Mouse (Mus musculus): ENCODE results near the gene Rimklb.

Rimklb gene

DNA sequence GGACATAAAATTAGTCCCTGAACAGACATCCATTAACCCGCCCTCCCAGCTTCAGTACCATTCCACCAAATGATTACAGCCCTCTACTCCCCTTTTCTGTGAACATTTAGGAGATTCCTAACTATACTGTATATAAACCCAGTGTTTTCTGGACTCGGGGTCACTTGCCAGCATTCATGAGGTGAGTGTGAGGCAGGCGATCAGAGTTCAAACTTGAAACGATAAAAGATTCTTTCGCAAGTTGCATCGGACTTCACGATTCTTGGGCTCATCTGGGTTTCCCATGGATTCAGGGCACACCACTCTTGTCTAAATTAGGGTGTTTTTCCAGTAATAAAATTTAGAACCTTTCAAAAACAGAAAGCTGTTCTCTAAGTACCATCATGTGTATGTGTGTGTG is 71.1 kb downstream of the Rimklb start:
- DNase-seq (ENCODE audit: low read depth, low spot score), result no peak

DNA sequence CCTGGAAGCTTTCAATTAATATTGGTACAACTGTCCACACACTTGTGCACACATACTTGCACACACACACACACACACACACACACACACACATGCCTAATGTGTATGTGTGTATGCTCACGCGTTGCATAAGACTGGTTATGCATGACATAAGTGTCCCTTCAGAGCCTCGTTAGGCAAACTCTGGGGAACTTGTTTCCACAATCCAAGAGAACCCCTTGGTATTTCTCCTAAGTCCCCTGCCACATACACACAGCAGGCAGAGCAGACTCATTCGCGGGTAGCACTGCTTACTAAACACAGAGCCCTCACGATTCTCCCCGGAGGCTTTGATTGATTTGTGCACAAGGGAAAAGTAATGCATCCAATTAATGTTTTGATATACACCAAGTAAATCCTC is 81.5 kb downstream of the Rimklb start:
- no peak for DNase-seq (ENCODE audit: low read depth, low spot score)

DNA sequence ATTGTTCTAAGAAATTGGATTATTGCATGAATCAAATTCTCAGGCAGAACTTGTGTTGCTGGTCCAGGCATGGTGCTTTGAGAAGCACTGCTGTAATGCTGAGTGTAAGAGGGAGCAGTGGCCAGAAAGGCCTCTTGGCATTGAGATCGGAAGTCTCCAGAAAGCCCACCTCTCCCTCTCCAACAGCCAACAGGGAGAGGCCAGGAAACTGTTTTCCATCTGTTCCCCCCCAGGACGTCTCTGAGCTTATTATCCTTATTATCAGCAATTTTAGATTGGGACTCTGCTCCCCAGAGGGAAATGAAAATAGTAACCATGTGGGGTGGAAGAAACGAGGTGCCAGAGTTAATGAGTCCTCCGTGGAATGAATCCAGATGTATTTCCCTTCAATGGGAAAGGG is 82.2 kb downstream of the Rimklb start:
- no peak for DNase-seq (ENCODE audit: low read depth, low spot score)

DNA sequence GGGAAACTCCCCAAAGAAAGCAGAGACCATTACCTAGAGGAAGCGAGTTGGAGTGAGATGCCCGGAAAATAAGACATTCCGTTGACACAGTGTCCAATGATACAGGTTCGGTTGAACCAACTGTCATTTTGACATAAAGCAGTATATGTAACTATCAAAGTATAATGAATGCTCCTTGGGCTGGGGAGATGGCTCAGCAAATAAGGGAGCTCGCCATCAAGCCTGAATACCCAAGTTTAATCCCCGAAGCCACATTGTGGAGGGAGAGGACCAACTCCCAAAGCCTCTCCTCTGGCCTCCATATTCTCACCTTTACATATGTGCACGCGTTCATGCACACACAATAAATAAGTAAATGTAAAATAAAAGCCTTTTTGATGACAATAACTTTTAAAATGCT is 87.3 kb downstream of the Rimklb start:
- DNase-seq (ENCODE audit: low read depth, low spot score), result no peak

DNA sequence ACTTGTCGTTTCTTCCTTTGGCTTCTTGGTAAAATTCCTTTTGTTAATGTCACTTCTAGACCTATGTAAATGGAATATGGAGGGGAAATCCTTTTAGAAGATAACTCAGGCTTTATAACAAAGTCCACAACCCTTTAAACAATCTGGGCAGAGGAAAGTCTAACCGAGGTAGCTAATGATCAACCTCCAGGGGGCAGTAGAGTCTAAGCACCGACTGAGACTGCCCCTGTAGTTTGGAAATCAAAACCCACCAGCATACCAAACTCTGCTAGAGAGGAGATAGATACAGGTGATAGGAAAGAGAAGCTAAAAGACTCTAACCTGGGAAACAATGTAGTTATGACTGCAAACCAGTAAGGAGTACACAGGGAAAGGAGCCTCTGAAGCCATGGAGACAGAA is 96.3 kb downstream of the Rimklb start:
- peak; percentile 72 for DNase-seq (ENCODE audit: low read depth, low spot score)

DNA sequence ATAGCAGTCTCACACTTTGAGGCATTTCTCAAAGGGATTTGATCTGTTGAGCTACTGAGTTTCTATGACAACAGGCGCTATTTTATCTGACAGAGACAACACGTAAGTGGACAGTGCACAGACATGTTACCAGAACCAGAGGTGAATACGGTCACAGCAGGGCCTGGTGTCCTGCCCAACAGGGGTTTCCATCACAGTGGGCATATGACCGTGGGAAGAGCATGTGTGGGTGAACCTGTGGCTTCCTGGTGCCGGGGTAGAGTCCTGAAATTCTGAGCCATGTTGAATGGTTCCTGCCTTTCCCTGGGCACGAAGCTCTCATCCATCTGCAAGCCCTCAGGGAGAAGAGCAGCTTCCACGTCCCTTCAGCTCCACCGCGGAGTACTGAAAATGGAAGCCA is 98.3 kb downstream of the Rimklb start:
- no peak for DNase-seq (ENCODE audit: low read depth, low spot score)

All from mesoderm, embryonic 11.5 days (tissue).